Mouse (Mus musculus) adrenal gland, adult 18-20 months (tissue): ENCODE measurements around the gene Rd3l. TPM values are rescaled to one million over a fixed set of nuclear protein-coding genes. Genes with fewer than 3 reads are reported as not detected.
"Not testable (repeated sequence)": the region's sequence is repeated elsewhere in the genome, so short reads cannot be mapped to it uniquely, and the experiment has no call there.

Experiments used
- DNase-seq, 2 experiments: peaks; one replicate each; pipeline ENCODE4 v3.0.0; 2021 to 2022; ENCODE audit warnings: low spot score in 2 of 2
- total RNA-seq, 2 experiments: library from RNA; stranded (reverse); gene quantifications; 1 replicate in 1 of 2; 2 replicates in 1 of 2; pipeline ENCODE4 v1.2.3; 2021

Rd3l gene
- total RNA-seq, 2 experiments from 2014 or later: not detected

GRCm38 (mm10) chr12:111966683-111967173 lies 14.4 kb downstream of the Rd3l start, which contains the start of gene Atp5mpl:
Gene Atp5mpl, minus strand, starts transcription at chr12:111966977.
- peak; percentile 100 for DNase-seq

GRCm38 (mm10) chr12:111963339-111963738 lies 17.8 kb downstream of the Rd3l start:
- no peak for DNase-seq

GRCm38 (mm10) chr12:111958101-111958865 lies 22.8 kb downstream of the Rd3l start:
- peak; percentile 69 to 71 for DNase-seq

- DNase-seq: no peak
Observed at GRCm38 (mm10) chr12:111956173-111956572, 24.9 kb downstream of the Rd3l start.

- DNase-seq: no peak
Observed at GRCm38 (mm10) chr12:111951701-111952100, 29.4 kb downstream of the Rd3l start.

- DNase-seq: no peak
Observed at GRCm38 (mm10) chr12:111950486-111950885, 30.6 kb downstream of the Rd3l start.

GRCm38 (mm10) chr12:111946716-111947115 lies 34.4 kb downstream of the Rd3l start:
- no peak for DNase-seq

GRCm38 (mm10) chr12:111945765-111946655 lies 35.1 kb downstream of the Rd3l start:
- DNase-seq: not testable (repeated sequence)

- DNase-seq: no peak
Observed at GRCm38 (mm10) chr12:111945115-111945514, 36.0 kb downstream of the Rd3l start.

GRCm38 (mm10) chr12:111944065-111944987 lies 36.8 kb downstream of the Rd3l start:
- peak in 1 of 2 experiments; percentile 22 for DNase-seq

GRCm38 (mm10) chr12:111943421-111944064 lies 37.6 kb downstream of the Rd3l start:
- DNase-seq: no peak

GRCm38 (mm10) chr12:111938623-111939177 lies 42.4 kb downstream of the Rd3l start:
- no peak for DNase-seq

- no peak for DNase-seq
Observed at GRCm38 (mm10) chr12:111936706-111937550, 44.2 kb downstream of the Rd3l start.

GRCm38 (mm10) chr12:111933971-111934370 lies 47.1 kb downstream of the Rd3l start:
- DNase-seq: no peak

- peak in 1 of 2 experiments; percentile 22 for DNase-seq
Observed at GRCm38 (mm10) chr12:111933032-111933704, 47.9 kb downstream of the Rd3l start.

GRCm38 (mm10) chr12:111932513-111932912 lies 48.6 kb downstream of the Rd3l start:
- no peak for DNase-seq

GRCm38 (mm10) chr12:111931411-111932025 lies 49.6 kb downstream of the Rd3l start:
- no peak for DNase-seq
